Mouse (Mus musculus): ENCODE data around the gene Tmtc3.
"Not testable (repeated sequence)": the region's sequence is repeated elsewhere in the genome, so short reads cannot be mapped to it uniquely, and the experiment has no call there.

Gene Tmtc3

GRCm38 (mm10) chr10:100487097-100487978, at the start of gene Tmtc3, which contains the start of gene Cep290:
Tmtc3 (minus strand) TSS chr10:100487350.
Cep290 (plus strand) TSS chr10:100487558.
- peak; percentile 96 for DNase-seq (ENCODE audit: low spot score)

- DNase-seq (ENCODE audit: low spot score): no peak
Measured at GRCm38 (mm10) chr10:100524499-100525390, 37.6 kb upstream of the Tmtc3 start.

- DNase-seq (ENCODE audit: low spot score): no peak
Measured at GRCm38 (mm10) chr10:100522330-100522729, 35.2 kb upstream of the Tmtc3 start.

GRCm38 (mm10) chr10:100521617-100522016, 34.5 kb upstream of the Tmtc3 start:
- no peak for DNase-seq (ENCODE audit: low spot score)

- no peak for DNase-seq (ENCODE audit: low spot score)
Measured at GRCm38 (mm10) chr10:100508170-100508569, 21.0 kb upstream of the Tmtc3 start.

- no peak for DNase-seq (ENCODE audit: low spot score)
Measured at GRCm38 (mm10) chr10:100498309-100498708, 11.2 kb upstream of the Tmtc3 start.

- no peak for DNase-seq (ENCODE audit: low spot score)
Measured at GRCm38 (mm10) chr10:100491916-100492315, 4.8 kb upstream of the Tmtc3 start.

- DNase-seq (ENCODE audit: low spot score): no peak
Measured at GRCm38 (mm10) chr10:100486701-100487096, 451 bp downstream of the Tmtc3 start.

- no peak for DNase-seq (ENCODE audit: low spot score)
Measured at GRCm38 (mm10) chr10:100479538-100479937, 7.6 kb downstream of the Tmtc3 start.

GRCm38 (mm10) chr10:100475040-100475439, 12.1 kb downstream of the Tmtc3 start:
- DNase-seq (ENCODE audit: low spot score): no peak

- no peak for DNase-seq (ENCODE audit: low spot score)
Measured at GRCm38 (mm10) chr10:100460515-100460914, 26.6 kb downstream of the Tmtc3 start.

GRCm38 (mm10) chr10:100449394-100449793, 37.8 kb downstream of the Tmtc3 start:
- no peak for DNase-seq (ENCODE audit: low spot score)

- DNase-seq (ENCODE audit: low spot score): no peak
Measured at GRCm38 (mm10) chr10:100427592-100427991, 59.6 kb downstream of the Tmtc3 start.

- DNase-seq (ENCODE audit: low spot score): peak; percentile 50
Measured at GRCm38 (mm10) chr10:100415566-100415965, 71.6 kb downstream of the Tmtc3 start.

GRCm38 (mm10) chr10:100402301-100402700, 84.8 kb downstream of the Tmtc3 start:
- DNase-seq (ENCODE audit: low spot score): not testable (repeated sequence)
